Mouse (Mus musculus): ENCODE results near the gene Nfia.

Nfia gene

GRCm38 (mm10) chr4:97772641-97773040, at the start of gene Nfia:
Gene Nfia (plus strand): TSS chr4:97772734.
- peak; percentile 51 for DNase-seq

GRCm38 (mm10) chr4:97723374-97723773, 49.2 kb upstream of the Nfia start:
- no peak for DNase-seq

DNA sequence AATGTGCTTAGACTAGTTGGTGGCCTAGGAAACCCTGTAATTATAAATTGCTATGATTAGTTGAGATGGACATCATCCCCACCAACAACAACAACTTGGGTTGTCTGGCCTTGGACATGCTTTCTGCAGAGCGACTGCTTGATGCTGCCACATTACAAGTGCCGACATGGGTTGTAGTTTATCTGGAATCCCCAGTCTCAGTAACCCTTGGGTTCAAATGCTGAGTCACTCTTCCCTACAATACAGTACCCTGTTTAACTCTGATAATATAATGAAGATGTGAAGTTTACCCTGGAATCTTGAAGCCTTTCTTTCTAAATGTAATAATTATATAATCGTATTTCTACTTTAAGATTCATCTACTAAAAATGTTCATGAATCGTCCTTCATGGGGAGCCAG, 44.0 kb upstream of the Nfia start:
- no peak for DNase-seq

GRCm38 (mm10) chr4:97729999-97730398, 42.5 kb upstream of the Nfia start:
- no peak for DNase-seq

DNA sequence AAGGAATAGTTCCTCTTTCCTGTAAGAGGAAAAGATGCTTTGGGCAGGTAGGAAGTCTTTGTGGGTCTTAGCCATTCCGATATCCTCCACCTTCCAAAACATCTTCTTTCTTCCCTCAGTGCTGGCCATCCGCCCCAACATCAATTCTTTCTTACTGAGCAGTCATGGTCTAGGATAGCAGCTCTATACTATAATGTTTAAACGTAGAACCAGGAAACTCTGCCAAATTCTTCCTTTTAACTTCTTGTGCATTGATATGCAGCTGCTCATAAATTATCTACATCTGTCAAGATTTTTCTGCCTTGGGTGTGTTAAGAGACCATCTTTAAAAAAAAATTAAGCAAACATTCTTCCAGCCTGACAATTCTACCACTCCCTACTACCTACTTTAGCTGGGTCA, 42.1 kb upstream of the Nfia start:
- no peak for DNase-seq

- no peak for DNase-seq
These were observed 39.1 kb upstream of the Nfia start for GRCm38 (mm10) chr4:97733392-97733791.

GRCm38 (mm10) chr4:97743932-97744331, 28.6 kb upstream of the Nfia start:
- DNase-seq = no peak

DNA sequence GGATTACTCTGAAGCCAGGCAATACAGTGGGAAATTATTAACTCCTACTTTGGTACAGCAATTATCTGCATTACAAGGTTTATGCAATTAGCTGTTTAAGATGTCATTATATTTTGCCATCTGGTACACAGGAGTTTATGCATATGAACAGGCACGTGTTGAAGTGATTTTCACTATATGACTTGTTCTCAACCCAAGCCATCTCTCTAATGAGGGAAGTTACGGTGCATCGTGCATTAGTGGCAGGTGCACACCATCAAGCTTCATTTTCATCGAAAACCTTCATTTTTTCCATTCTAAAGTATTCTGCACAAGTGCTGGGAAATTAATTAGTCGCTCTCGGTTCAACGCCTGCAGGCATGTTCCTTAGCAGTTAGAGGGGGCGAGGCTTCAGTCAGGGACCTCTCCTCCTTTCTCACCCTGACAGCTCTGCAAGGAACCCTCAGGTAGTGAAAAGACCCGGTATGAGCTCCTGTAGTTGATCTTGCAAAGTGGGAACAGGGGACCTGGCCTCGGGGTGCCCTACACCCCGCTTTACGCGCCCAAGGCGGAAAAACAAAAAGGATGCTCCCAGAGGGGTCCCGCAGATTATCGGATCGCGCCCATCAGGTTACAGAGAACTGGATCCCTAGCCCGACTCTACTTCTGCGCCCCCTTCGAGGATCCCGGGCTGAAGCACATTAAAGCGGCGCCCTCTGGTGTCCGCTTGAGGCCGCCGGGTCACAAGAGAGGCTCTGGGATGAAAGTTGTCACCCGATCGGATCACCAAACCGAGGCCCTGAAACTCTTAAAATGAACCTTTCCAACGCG, 27.0 kb upstream of the Nfia start:
- peak; percentile 85 for DNase-seq

GRCm38 (mm10) chr4:97746106-97746900, 26.2 kb upstream of the Nfia start:
- DNase-seq = peak; percentile 19

- no peak for DNase-seq
These were observed 22.1 kb upstream of the Nfia start for GRCm38 (mm10) chr4:97750401-97750800.

DNA sequence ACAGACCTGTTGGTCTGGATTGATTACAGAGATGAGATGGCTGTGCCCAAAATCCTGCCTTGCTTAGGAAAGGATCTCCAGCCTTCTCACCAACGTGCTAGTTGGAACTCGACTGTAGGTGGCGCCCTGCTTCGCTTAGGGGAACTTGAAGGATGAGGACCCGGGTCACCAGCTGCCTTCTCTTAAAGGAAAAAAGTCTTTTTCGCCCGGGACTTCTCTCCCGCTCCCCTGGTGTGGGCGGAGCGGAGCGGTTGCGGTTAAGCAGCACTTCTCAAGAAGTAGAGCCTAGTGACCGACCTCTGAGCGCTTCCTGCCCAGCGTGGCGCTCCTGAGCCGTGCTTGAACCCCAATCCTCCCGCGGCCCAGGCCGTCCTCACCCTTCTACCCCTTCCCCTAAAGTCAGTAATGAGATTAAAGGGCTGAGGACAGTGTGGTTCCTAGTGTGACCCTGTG, 21.5 kb upstream of the Nfia start:
- peak; percentile 97 for DNase-seq

GRCm38 (mm10) chr4:97751483-97752251, 20.9 kb upstream of the Nfia start:
- DNase-seq = peak; percentile 87

GRCm38 (mm10) chr4:97752276-97753010, 20.1 kb upstream of the Nfia start:
- DNase-seq = no peak

DNA sequence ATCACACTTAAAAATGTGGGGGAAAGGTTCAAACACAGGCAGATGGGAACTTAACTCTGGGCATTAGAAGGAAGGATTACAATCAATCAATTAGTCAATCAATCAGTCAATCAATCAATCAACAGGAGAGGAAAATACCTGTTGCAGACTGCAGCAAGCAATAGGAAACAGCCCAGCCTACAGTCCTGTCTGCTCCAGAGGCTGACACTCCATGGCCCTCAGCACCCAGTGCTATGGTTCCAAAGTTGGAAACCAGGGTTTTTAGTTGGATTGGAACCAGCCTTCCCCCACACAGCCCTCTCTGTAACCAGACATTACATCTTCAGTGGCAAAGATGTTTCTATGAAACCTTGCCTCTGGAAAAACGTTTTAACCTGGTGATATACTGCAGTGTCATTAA, 19.0 kb upstream of the Nfia start:
- DNase-seq = no peak

DNA sequence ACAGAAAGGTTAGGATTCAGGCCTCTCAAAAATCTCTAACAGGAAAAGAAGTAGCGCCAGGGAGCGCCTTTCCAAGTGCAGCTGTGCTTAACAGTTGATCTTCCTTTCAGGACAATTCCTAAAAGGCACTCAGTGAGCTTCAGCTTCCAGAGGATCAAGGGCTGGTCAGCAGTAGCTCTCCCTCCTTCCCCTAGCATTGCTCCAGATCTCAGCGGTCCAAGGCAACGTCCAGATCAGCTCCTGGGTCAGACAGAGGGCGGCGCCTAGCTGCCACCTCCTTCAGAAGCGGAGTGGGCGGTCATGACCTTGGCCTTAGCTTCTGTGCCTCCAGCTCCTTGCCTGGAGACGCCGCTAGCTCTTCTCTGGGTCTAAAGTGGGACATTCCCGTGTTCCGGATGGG, 18.3 kb upstream of the Nfia start:
- peak; percentile 65 for DNase-seq

GRCm38 (mm10) chr4:97757207-97757977, 15.1 kb upstream of the Nfia start:
- peak; percentile 78 for DNase-seq

- peak; percentile 60 for DNase-seq
These were observed 14.5 kb upstream of the Nfia start for GRCm38 (mm10) chr4:97757978-97758461.

DNA sequence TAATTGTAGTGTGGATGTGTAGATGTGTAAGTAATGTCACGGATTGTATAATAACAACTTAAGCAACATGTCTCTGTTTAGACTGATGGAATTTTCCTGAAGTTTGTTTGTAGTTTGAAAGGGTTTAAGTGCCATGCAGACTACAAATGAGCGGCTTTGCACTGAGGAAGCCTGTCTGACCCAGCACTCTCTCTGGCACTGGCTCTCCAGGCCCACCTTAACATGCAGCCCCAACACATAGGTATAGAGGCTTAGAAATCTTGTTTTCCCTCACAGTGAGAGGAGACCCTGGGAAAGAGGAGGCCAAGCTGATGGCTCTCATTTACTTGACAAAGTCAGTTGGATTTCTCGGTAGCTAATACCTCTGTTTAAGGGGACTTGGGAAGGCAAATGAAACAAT, 13.9 kb upstream of the Nfia start:
- no peak for DNase-seq

- no peak for DNase-seq
These were observed 7.9 kb upstream of the Nfia start for GRCm38 (mm10) chr4:97764616-97765015.

GRCm38 (mm10) chr4:97765341-97766020, 7.1 kb upstream of the Nfia start:
- no peak for DNase-seq

DNA sequence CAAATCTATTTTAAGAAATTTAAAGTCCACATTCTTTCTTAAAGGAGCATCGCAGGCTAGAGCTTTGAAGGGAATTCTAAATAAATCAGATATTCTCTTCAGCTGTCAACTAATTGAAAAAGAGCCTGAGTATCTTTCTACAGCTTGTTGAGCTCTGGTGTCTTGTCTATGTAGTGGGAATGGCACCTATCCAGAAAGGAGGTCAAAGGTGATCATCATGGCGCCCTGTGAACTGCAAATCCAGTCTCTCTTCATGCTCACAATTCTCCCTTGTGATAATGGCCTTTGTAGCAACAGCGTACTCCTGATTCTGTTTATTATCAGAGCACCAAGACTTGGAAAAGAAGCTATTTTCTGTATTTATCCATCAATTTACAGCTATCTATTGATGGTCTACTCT, 6.4 kb upstream of the Nfia start:
- no peak for DNase-seq
